Mouse (Mus musculus) effector memory CD4-positive, alpha-beta T cell, adult 7 months (primary cell): Measurements from ENCODE around the gene Olfr1382. TPM values are rescaled to one million over a fixed set of nuclear protein-coding genes. Genes with fewer than 3 reads are reported as not detected.

Experiments
- polyA plus RNA-seq: library from polyadenylated mRNA; unstranded; fragments of 100-300 nt; shearing (Covaris generic); gene quantifications from one replicate; pipeline ENCODE4 v1.2.1, GENCODE M21; 2017

The Olfr1382 gene
- not detected for polyA plus RNA-seq

GRCm38 (mm10) chr11:49527947-49528346 lies at the start of gene Olfr1382:
Olfr1382 (plus strand) TSS chr11:49528247.

GRCm38 (mm10) chr11:49488770-49489169 lies 39.3 kb upstream of the Olfr1382 start, which contains the start of gene Olfr1385:
Olfr1385 (plus strand) TSS chr11:49489070.

GRCm38 (mm10) chr11:49519348-49519747 lies 8.7 kb upstream of the Olfr1382 start, which contains the start of gene Olfr1383:
Olfr1383 (plus strand) TSS chr11:49519648.

GRCm38 (mm10) chr11:49543149-49543548 lies 15.1 kb downstream of the Olfr1382 start, which contains the start of gene Olfr1381:
Olfr1381 (plus strand) TSS chr11:49543449.

GRCm38 (mm10) chr11:49556578-49556977 lies 28.5 kb downstream of the Olfr1382 start, which contains the start of gene Olfr1380:
Olfr1380 (plus strand) TSS chr11:49556878.

Other genes starting within 250 kb of the Olfr1382 start
- not detected for gene Olfr1393, start 249.9 kb upstream of the Olfr1382 start, polyA plus RNA-seq
- 0.21 TPM for gene Olfr1392, start 243.0 kb upstream of the Olfr1382 start, polyA plus RNA-seq
- not detected for gene Olfr10, start 223.5 kb upstream of the Olfr1382 start, polyA plus RNA-seq
- gene Olfr1391, start 205.5 kb upstream of the Olfr1382 start, polyA plus RNA-seq, result not detected
- 0.26 TPM for gene Olfr1390, start 193.1 kb upstream of the Olfr1382 start, polyA plus RNA-seq
- gene Olfr1389, start 105.2 kb upstream of the Olfr1382 start, polyA plus RNA-seq, result 0.10 TPM
- not detected for gene Olfr1388, start 91.6 kb upstream of the Olfr1382 start, polyA plus RNA-seq
- gene Olfr1387, start 72.9 kb upstream of the Olfr1382 start, polyA plus RNA-seq, result 0.12 TPM
- gene Olfr1386, start 63.2 kb upstream of the Olfr1382 start, polyA plus RNA-seq, result not detected
- gene Olfr1385, start 39.2 kb upstream of the Olfr1382 start, polyA plus RNA-seq, result 0.38 TPM
- gene Olfr1384, start 21.5 kb upstream of the Olfr1382 start, polyA plus RNA-seq, result not detected
- not detected for gene Olfr1383, start 8.6 kb upstream of the Olfr1382 start, polyA plus RNA-seq
- gene Olfr1381, start 15.2 kb downstream of the Olfr1382 start, polyA plus RNA-seq, result not detected
- gene Olfr1380, start 28.6 kb downstream of the Olfr1382 start, polyA plus RNA-seq, result not detected
- not detected for gene Flt4, start 81.0 kb downstream of the Olfr1382 start, polyA plus RNA-seq
- gene Scgb3a1, start 135.4 kb downstream of the Olfr1382 start, polyA plus RNA-seq, result not detected
- 66.6 TPM for gene Cnot6, start 184.5 kb downstream of the Olfr1382 start, polyA plus RNA-seq